Mouse (Mus musculus) liver, embryonic 11.5 days (tissue): ENCODE results near the gene Rps6kb2. TPM values are rescaled to one million over a fixed set of nuclear protein-coding genes. Genes with fewer than 3 reads are reported as not detected.
"Not testable (repeated sequence)": the region's sequence is repeated elsewhere in the genome, so short reads cannot be mapped to it uniquely, and the experiment has no call there.

Source experiments
- ATAC-seq: fragments of 200-750 bp; cut with Nextera tagmentation; replicated peaks from 2 replicates; pipeline ENCODE4 v1.8.0; 2017; ENCODE audit warnings: moderate number of reproducible peaks, mild to moderate bottlenecking, moderate TSS enrichment, moderate library complexity; ENCODE audit not compliant: low FRiP score
- DNase-seq: peaks from one replicate; pipeline ENCODE4 v3.0.0-alpha.2; 2017; ENCODE audit warnings: low spot score
- H3K27ac ChIP-seq: fragments of 300-500 bp; sonication (generic); 2 replicates; pipeline ENCODE4 v1.5.1; 2014; ENCODE audit warnings: mild to moderate bottlenecking, low read depth, low read length, control low read depth
- H3K27me3 ChIP-seq: fragments of 300-500 bp; sonication (generic); replicated peaks from 2 replicates; pipeline ENCODE4 v1.6.1; 2014; ENCODE audit warnings: low read length, mixed read lengths; ENCODE audit not compliant: control insufficient read depth, insufficient read depth
- H3K36me3 ChIP-seq: fragments of 300-500 bp; sonication (generic); 2 replicates; pipeline ENCODE4 v1.6.1; 2014; ENCODE audit warnings: mild to moderate bottlenecking, low read length, moderate library complexity, mixed read lengths; ENCODE audit not compliant: control insufficient read depth, insufficient read depth
- H3K4me1 ChIP-seq: fragments of 300-500 bp; sonication (generic); replicated peaks from 2 replicates; pipeline ENCODE4 v1.6.1; 2014; ENCODE audit warnings: low read length, mixed read lengths; ENCODE audit not compliant: control insufficient read depth, insufficient read depth
- H3K4me2 ChIP-seq: fragments of 300-500 bp; sonication (generic); 2 replicates; pipeline ENCODE4 v1.6.1; 2014; ENCODE audit warnings: mild to moderate bottlenecking, control low read depth, moderate library complexity
- H3K4me3 ChIP-seq: fragments of 300-500 bp; sonication (generic); 2 replicates; pipeline ENCODE4 v1.5.1; 2014; ENCODE audit warnings: low read depth, low read length, control low read depth
- H3K9ac ChIP-seq: fragments of 300-500 bp; sonication (generic); 2 replicates; pipeline ENCODE4 v1.6.1; 2014; ENCODE audit warnings: low read depth, low read length, control low read depth
- H3K9me3 ChIP-seq: fragments of 300-500 bp; sonication (generic); 2 replicates; pipeline ENCODE4 v1.6.1; 2016; ENCODE audit warnings: low read length, inconsistent platforms, mixed read lengths; ENCODE audit not compliant: control insufficient read depth
- WGBS: fragments of 180-500 bp; shearing (Covaris S2); extraction: QIAGEN DNeasy Blood & Tissue Kit; methylation state at CpG from one replicate; pipeline ENCODE4 v1.1.7; 2014; 5-methylcytosine and 5-hydroxymethylcytosine counted together
- polyA plus RNA-seq: library from polyadenylated mRNA; unstranded; fragments of >200 nt; fragmentation: Nextera tagmentation; extraction: Ambion mirVana; gene quantifications from 2 replicates; pipeline ENCODE4 v1.2.1, GENCODE M21; 2014

The Rps6kb2 gene
- polyA plus RNA-seq, 1 experiment from 2014 or later, result 53.5 TPM

DNA sequence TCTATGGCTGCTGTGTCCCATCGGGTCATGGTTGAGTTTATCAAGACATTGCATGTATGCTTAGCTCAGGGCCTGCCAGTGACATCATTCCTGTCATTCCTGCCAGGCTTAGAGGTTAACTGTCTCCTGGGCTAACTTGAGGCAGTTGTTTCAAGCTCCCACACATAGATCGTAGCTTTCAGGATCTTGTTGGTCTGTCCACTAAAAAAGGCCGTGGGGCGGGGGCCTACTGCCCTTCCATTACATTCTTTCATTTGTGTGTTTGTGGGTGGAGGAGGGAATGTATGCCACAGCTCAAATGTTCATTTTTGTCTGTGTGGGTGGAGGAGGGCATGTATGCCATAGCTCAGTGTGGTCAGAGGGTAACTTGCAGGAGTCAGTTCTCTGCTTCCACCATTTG, 33.0 kb downstream of the Rps6kb2 start:
- ATAC-seq, result no peak
- H3K36me3 ChIP-seq, result peaks cover 14% of the 10 kb centered on the region
- H3K27ac ChIP-seq, result no peak overlapping the region
- H3K4me3 ChIP-seq, result no peak overlapping the region; the same call in 1 of the 2 replicates
- H3K9ac ChIP-seq, result no peak overlapping the region
- no peaks in the 10 kb centered on the region for H3K27me3 ChIP-seq
- H3K4me2 ChIP-seq, result peak overlapping the region; percentile 47
- no peak for DNase-seq
- WGBS, result 84% methylated on average over 4 of the region's 4 CpGs
- H3K4me1 ChIP-seq, result peaks cover 26% of the 10 kb centered on the region
- H3K9me3 ChIP-seq, result no peaks in the 10 kb centered on the region

DNA sequence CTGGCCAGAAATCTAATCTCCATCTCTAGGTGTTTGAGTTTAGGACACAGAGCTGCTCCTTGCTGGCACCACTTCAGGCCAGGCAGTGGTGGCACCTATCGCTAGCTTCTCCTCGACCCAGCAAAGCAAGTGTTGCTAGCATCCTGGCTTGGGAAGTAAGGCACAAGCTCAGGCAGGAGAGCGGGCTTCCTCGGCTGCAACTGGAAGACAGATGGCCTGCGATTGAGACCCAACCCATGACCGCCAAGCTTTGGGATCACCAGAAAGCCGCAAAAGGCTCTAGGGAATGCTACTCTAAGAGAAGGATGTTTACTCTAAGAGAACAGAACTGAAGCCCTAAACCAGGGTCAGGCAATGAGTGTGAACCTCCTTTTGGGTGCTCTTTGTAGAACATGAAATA, 33.7 kb downstream of the Rps6kb2 start:
- H3K4me2 ChIP-seq, result no peak overlapping the region
- H3K9ac ChIP-seq, result no peak overlapping the region
- H3K27ac ChIP-seq, result no peak overlapping the region
- DNase-seq (no peak), ATAC-seq (no peak)
- 92% methylated on average over 7 of the region's 7 CpGs for WGBS
- no peaks in the 10 kb centered on the region for H3K27me3 ChIP-seq
- no peak overlapping the region for H3K4me3 ChIP-seq
- H3K9me3 ChIP-seq, result no peaks in the 10 kb centered on the region
- H3K36me3 ChIP-seq, result peaks cover 14% of the 10 kb centered on the region
- H3K4me1 ChIP-seq, result peaks cover 26% of the 10 kb centered on the region

DNA sequence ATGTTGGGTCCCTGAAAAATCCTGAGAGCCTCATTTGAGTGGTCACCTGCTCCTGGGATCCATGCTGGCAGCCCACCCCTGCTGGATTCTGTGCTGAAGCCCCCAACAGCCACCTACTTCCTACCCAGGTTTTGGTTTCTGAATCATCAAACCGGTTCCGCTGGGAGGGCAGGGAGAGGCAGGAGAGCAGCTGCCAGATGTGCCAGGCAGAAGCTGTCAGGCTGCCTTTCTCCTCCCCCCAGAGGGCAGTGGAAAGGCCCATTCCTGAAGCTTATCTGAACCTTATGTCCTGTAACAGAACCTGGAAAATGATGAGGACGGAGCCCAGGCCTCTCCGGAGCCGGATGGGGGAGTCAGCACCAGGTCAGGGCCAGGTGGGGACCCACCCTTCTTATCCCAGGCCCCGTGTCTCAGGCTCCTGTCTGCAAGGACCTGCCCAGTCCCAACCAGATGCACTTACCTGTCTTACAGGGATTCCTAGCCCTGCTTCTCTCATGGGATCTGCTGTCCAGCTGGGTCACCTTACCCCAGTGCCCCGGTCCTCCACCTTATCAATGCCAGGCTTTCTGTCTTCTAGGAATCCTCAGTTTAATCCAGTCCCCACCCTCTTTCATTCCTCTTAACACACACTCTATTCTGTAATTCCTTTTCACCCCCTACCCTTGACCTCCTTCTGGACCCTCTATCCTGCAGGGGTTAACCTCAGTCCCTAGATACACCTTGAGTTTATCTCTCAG, 36.2 kb downstream of the Rps6kb2 start:
- ATAC-seq (no peak), DNase-seq (no peak)
- no peaks in the 10 kb centered on the region for H3K27me3 ChIP-seq
- H3K27ac ChIP-seq, result 0 out of 2 replicates have a peak overlapping the region, but pooled peaks have one; percentile 13
- peak overlapping the region; percentile 90 for H3K9ac ChIP-seq
- H3K4me2 ChIP-seq, result peak overlapping the region; percentile 87
- H3K9me3 ChIP-seq, result no peaks in the 10 kb centered on the region
- H3K4me3 ChIP-seq, result peak overlapping the region; percentile 83
- 68% methylated on average over 7 of the region's 7 CpGs for WGBS
- peaks cover 9% of the 10 kb centered on the region for H3K36me3 ChIP-seq
- peaks cover 32% of the 10 kb centered on the region for H3K4me1 ChIP-seq

DNA sequence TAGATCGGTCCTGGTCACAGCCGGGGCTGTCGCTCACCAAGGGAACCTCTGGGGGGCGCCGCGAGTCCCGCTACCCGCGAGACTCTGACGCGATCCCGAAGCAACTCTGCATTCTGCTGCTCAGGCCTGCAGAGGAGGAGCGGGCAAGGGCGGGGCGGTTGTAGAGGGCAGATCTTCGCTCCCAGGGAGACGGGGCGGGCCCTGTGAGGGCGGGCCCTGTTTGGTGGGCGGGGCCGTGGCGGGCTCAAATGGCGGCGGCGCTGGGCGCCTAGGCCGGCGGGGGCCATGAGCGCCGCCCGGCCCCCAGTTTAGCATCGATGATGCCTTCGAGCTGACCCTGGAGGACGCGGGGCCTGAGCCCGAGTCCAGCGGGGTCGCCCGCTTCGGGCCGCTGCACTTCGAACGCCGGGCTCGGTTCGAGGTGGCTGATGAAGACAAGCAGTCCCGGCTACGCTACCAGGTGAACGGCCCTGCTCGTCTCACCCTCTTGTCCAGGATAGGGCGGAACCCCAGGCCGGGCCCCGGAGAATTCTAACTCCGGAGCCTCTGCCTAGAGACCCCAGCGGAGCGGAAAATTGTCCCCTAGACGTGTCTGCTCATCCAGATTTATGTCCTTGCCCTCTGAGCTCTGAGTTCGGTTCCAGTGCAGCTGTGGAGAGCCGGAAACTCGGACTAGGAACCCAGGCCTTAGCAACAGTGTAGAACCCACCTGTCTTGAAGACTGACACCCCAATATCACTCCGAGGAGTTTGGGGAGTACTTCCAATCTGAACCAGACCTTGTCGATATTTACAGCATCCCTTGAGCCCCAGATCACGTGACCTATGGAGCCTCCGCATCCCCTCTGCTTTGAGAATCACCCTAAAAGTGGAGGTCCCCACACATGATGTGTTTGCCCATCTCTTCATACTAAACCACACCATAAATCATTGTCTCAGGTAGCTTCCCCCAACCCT, 37.1 kb downstream of the Rps6kb2 start, which contains the start of gene Aip:
TSS of gene Aip (minus strand) at position 118 of the 956 bp plus-strand sequence.
- Histone ChIP-seq H3K4me2 (peak within 1 kb of the TSS; percentile 87), H3K4me3 (peak within 1 kb of the TSS; percentile 83), H3K27me3 (no peaks in the 10 kb centered on the region), H3K4me1 (peaks cover 24% of the 10 kb centered on the region), H3K36me3 (peaks cover 4% of the 10 kb centered on the region; the same call in 1 of the 2 replicates), H3K9ac (peak within 1 kb of the TSS; percentile 90), H3K9me3 (no peaks in the 10 kb centered on the region), H3K27ac (peak within 1 kb of the TSS; percentile 70)
- 2% methylated on average over 63 of the region's 64 CpGs for WGBS
- DNase-seq (peak; percentile 98), ATAC-seq (peak; percentile 93)

DNA sequence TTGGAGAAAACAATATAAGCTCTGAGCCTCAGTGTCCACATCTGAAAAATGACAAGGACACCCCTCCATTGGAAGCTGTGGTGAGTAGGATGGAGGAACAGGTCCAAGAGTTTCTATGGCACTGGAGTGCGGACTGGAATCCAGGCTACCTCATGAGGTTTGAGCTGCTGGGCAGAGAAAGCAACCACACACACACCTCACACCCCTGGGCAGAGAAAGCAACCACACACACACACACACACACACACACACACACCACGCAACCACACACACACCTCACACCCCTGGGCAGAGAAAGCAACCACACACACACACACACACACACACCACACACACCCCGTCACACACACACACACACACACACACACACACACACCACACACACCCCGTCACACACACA, 37.9 kb downstream of the Rps6kb2 start:
- H3K9ac ChIP-seq, result peak overlapping the region; percentile 65
- ATAC-seq, result peak; percentile 19
- peaks cover 22% of the 10 kb centered on the region for H3K4me1 ChIP-seq

DNA sequence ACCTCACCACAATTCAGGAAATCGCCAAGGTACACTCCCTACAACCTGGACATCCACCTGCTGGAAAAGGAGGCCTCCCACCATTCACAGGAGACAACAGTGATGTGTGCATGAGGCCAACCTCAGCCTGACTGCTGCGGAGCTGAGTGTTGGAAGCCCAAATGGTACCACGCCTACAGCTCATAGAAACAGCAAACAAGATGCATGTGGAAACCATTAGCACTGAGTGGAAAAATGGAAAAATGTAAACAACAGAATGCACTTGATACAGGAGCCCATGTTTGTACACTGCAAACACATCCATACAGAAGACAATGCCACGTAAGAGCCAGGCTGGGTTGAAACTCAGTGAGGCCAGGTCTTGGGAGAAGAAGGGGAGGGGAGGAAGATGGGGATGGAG, 38.7 kb downstream of the Rps6kb2 start:
- no peak overlapping the region; the same call in 1 of the 2 replicates for H3K4me2 ChIP-seq

More for the DNA sequence above, 37.9 kb downstream of the Rps6kb2 start:
- H3K4me2 ChIP-seq, result peak overlapping the region; percentile 87
- H3K9me3 ChIP-seq, DNase-seq, H3K27ac ChIP-seq, H3K27me3 ChIP-seq, H3K36me3 ChIP-seq: not testable (repeated sequence)
- H3K4me3 ChIP-seq, result peak overlapping the region; percentile 83
- WGBS, result 23% methylated on average over 4 of the region's 4 CpGs

DNA sequence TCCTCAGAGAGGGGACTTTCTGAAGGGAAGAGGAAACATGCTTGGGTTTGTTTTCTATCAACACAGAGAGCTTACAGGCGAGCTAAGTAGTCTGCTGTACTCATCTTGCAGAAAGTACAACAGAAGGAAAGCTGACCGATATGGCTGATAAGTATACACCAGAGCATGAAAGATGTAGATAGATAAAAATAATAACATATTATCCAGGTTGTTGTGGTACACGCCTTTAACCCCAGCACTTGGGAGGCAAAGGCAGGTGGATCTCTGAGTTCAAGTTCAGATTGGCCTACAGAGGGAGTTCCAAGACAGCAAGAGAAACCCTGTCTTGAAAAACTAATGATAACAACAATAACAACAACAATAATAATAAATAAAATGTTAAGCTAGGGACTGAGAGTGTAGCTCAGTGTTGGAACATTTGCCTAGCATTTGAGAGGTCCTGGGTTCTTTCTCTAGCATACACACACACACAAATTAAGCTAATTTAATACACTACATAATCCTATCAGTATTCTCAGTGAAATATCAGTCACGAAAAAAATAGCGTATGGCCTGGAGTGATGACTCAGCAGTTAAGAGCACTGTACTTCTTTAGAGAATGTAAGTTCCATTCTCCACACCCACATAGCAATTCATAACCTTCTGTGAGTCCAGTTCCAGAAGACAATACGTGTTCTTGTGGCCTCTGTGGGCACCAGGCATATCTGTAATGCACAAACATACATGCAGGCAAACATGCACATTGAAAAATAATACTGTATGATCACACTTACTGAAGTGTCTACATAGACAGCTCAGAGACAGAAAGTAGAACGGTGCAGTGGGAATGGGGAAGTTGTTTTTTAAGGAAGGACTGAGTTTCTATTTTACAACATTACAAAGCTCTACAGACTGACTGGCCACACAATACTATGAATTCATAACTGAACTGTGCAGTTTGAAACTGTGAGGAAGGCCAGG, 40.5 kb downstream of the Rps6kb2 start:
- ATAC-seq (no peak), DNase-seq (no peak)
- Histone ChIP-seq H3K27ac (peak overlapping the region; percentile 47; the same call in 1 of the 2 replicates), H3K4me3 (no peak overlapping the region), H3K27me3 (no peaks in the 10 kb centered on the region), H3K4me1 (peaks cover 26% of the 10 kb centered on the region), H3K9ac (no peak overlapping the region), H3K9me3 (no peaks in the 10 kb centered on the region), H3K4me2 (peak overlapping the region; percentile 6; the same call in 1 of the 2 replicates), H3K36me3 (no peaks in the 10 kb centered on the region)
- 66% methylated on average over 7 of the region's 7 CpGs for WGBS

More for the DNA sequence above, 38.7 kb downstream of the Rps6kb2 start:
- no peaks in the 10 kb centered on the region for H3K27me3 ChIP-seq
- peaks cover 26% of the 10 kb centered on the region for H3K4me1 ChIP-seq
- WGBS, result 86% methylated on average over 4 of the region's 4 CpGs
- H3K9ac ChIP-seq, result no peak overlapping the region
- H3K27ac ChIP-seq, result no peak overlapping the region
- no peak for DNase-seq
- H3K9me3 ChIP-seq, result no peaks in the 10 kb centered on the region
- H3K36me3 ChIP-seq, result peaks cover 4% of the 10 kb centered on the region; the same call in 1 of the 2 replicates
- H3K4me3 ChIP-seq, result no peak overlapping the region
- no peak for ATAC-seq
